Mouse (Mus musculus) activated CD4-positive, CD25-positive, alpha-beta regulatory T cell, adult 4 months (primary cell): ENCODE data around the gene Vmn1r24. TPM values are rescaled to one million over a fixed set of nuclear protein-coding genes. Genes with fewer than 3 reads are reported as not detected.
"Not testable (repeated sequence)": the region's sequence is repeated elsewhere in the genome, so short reads cannot be mapped to it uniquely, and the experiment has no call there.

Experiments
- ATAC-seq: one replicate; pipeline ENCODE4 v1.8.0; 2017
- polyA plus RNA-seq, 2 experiments: library from polyadenylated mRNA; unstranded; fragments of 100-300 nt; shearing (Covaris generic); gene quantifications; one replicate each; pipeline ENCODE4 v1.2.1; 2017

Vmn1r24 gene
- not detected for polyA plus RNA-seq

DNA sequence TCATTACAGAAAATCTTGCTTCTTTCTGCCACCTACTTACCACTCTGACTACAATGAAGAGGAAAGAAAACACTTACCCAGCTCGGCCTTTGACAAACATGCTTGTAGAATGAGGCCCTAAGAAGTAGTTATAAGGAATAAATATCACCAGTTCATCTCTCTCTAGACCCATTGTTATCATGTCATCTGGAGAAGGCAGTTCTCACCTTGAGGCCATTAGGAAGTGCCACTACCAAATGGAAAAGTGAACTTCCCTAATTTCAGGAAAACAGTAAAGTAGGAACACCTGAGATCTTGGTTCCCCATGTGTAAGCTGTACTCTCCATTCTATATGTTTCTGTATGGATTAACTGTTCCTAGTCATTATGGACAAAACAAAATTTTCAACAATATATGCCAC lies at the start of gene Vmn1r24:
Vmn1r24 (minus strand) TSS at position 101 of the 400 bp plus-strand sequence.
- ATAC-seq: not testable (repeated sequence)

DNA sequence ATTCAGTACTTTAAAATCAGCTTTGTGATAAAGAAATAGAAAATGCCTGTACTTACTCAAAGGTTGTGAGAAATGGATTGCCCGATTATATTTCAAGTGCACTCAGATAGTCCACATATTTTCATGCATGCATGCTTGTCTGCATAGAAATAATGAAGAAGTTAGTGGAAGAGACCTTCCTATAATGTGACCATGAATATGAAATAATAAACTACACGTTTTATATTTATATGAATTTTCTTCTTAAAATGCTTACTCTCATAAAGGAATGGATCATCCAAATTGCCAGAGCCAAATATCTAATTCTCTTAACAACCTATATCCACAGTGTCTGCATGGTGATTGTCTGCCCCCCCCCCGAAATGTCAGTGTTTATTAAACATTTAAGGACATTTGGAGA lies 19.4 kb upstream of the Vmn1r24 start, which contains the start of gene Vmn1r25:
Vmn1r25 (minus strand) TSS at position 101 of the 400 bp plus-strand sequence.
- no peak for ATAC-seq

DNA sequence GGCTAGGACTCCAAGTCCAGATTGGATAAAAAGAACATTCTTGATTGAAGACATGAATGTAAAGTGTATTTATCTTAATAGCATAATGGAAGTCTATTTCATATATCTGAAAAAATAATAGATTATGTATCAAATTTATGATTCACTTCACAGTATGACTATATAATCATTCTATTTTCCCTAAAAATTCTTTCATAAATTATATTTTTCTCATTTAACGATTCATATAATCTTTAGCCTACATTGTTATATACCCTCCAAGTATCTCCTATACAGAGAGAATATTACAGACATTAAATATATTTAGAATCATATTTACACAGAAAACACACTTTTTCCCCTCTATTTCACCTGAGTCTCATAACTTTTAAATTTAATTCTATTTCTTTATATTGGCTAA lies 34.6 kb downstream of the Vmn1r24 start, which contains the start of gene Vmn1r23:
Vmn1r23 (minus strand) TSS at position 101 of the 400 bp plus-strand sequence.
- ATAC-seq: no peak

DNA sequence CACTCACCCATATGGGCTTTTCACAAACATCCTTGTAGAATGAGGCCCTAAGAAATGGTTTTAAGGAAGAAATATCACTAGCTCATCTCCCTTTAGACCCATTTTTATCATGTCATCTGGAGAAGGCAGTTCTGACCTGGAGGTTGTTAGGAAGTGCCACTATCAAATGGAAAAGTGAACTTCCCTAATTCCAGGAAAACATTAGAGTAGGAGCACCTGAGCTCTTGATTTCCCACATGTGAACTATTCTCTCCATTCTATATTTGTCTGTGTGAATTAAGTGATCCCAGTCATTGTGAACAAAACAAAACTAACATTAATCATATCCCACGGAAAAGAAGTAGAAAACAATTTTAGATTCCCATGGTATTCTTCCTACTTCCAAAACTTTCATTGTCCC lies 53.4 kb downstream of the Vmn1r24 start, which contains the start of gene Vmn1r22:
Vmn1r22 (minus strand) TSS at position 101 of the 400 bp plus-strand sequence.
- no peak for ATAC-seq

Other genes starting within 250 kb of the Vmn1r24 start
- gene Vopp1, start 136.3 kb downstream of the Vmn1r24 start, polyA plus RNA-seq: 10 to 100 TPM; 10.6 to 12.8 TPM
- gene Vmn1r21, start 111.2 kb downstream of the Vmn1r24 start, polyA plus RNA-seq: not detected
- gene Vmn1r22, start 53.5 kb downstream of the Vmn1r24 start, polyA plus RNA-seq: not detected
- not detected for gene Vmn1r23, start 34.7 kb downstream of the Vmn1r24 start, polyA plus RNA-seq
- gene Vmn1r25, start 19.3 kb upstream of the Vmn1r24 start, polyA plus RNA-seq: not detected
- under 1 TPM in 1 of 2 experiments, not detected in 1; 0.17 TPM for gene Vmn1r26, start 53.7 kb upstream of the Vmn1r24 start, polyA plus RNA-seq